Mouse (Mus musculus) testis, adult 2 months (tissue): ENCODE measurements around the gene Etv3. TPM values are rescaled to one million over a fixed set of nuclear protein-coding genes. Genes with fewer than 3 reads are reported as not detected.
"Not testable (repeated sequence)": the region's sequence is repeated elsewhere in the genome, so short reads cannot be mapped to it uniquely, and the experiment has no call there.

Source experiments
- H3K27ac ChIP-seq: fragments of 200-500 bp; 2 replicates; pipeline ENCODE4 v1.5.1; 2012; ENCODE audit warnings: low read depth, low read length; ENCODE audit not compliant: control insufficient read depth, insufficient read depth
- H3K27me3 ChIP-seq: fragments of 200-500 bp; 2 replicates; pipeline ENCODE4 v1.6.1; 2012; ENCODE audit warnings: mild to moderate bottlenecking, low read length, moderate library complexity; ENCODE audit not compliant: control insufficient read depth, insufficient read depth
- H3K36me3 ChIP-seq: fragments of 200-500 bp; 2 replicates; pipeline ENCODE4 v1.6.1; 2012; ENCODE audit warnings: mild to moderate bottlenecking, low read length; ENCODE audit not compliant: control insufficient read depth, insufficient read depth
- H3K4me1 ChIP-seq: fragments of 200-500 bp; 2 replicates; pipeline ENCODE4 v1.6.1; 2012; ENCODE audit warnings: low read length; ENCODE audit not compliant: control insufficient read depth, insufficient read depth
- H3K4me3 ChIP-seq: fragments of 200-500 bp; 2 replicates; pipeline ENCODE4 v1.5.1; 2012; ENCODE audit warnings: low read depth, mild to moderate bottlenecking, low read length, moderate library complexity, mixed read lengths; ENCODE audit not compliant: control insufficient read depth
- CTCF ChIP-seq: fragments of 200-500 bp; IDR thresholded peaks from 2 replicates; pipeline ENCODE4 v1.5.1; 2012; ENCODE audit warnings: low read depth, mild to moderate bottlenecking, inconsistent platforms, low read length, moderate library complexity; ENCODE audit not compliant: control insufficient read depth, insufficient read depth, insufficient replicate concordance
- POLR2A ChIP-seq: fragments of 200-500 bp; IDR thresholded peaks from 2 replicates; pipeline ENCODE4 v1.6.1; 2012; ENCODE audit warnings: low read depth, mild to moderate bottlenecking, inconsistent platforms, low read length, moderate library complexity; ENCODE audit not compliant: control insufficient read depth
- polyA plus RNA-seq: library from polyadenylated mRNA; depleted of rRNA; stranded (reverse); fragments of >200 nt; gene quantifications from 2 replicates; pipeline ENCODE4 v1.2.3, GENCODE M21; 2012; rRNA removed

The Etv3 gene
- 3.9 and 4.0 TPM in 2 replicates for polyA plus RNA-seq

- Histone ChIP-seq H3K27me3 (no peaks in the 10 kb centered on the region), H3K27ac (peak within 1 kb of the TSS; percentile 50), H3K36me3 (no peaks in the 10 kb centered on the region), H3K4me1 (peaks cover 5% of the 10 kb centered on the region), H3K4me3 (peak within 1 kb of the TSS; percentile 84)
- TF ChIP-seq CTCF (no peak), POLR2A (peak; percentile 77; the same call in 1 of the 2 replicates)
Observed at GRCm38 (mm10) chr3:87525043-87525836, at the start of gene Etv3. Gene Etv3, plus strand, starts transcription at chr3:87525407.

- not testable (repeated sequence) for H3K4me3 ChIP-seq, H3K36me3 ChIP-seq, H3K27ac ChIP-seq, H3K4me1 ChIP-seq, H3K27me3 ChIP-seq
Observed at GRCm38 (mm10) chr3:87477948-87478347, 47.3 kb upstream of the Etv3 start.

GRCm38 (mm10) chr3:87478596-87478995 is 46.6 kb upstream of the Etv3 start:
- not testable (repeated sequence) for H3K27me3 ChIP-seq, H3K4me1 ChIP-seq, H3K27ac ChIP-seq, H3K4me3 ChIP-seq, H3K36me3 ChIP-seq

GRCm38 (mm10) chr3:87479230-87479629 is 46.0 kb upstream of the Etv3 start:
- H3K27me3 ChIP-seq, H3K36me3 ChIP-seq, H3K27ac ChIP-seq, H3K4me3 ChIP-seq, H3K4me1 ChIP-seq: not testable (repeated sequence)

- no peak overlapping the region for H3K4me3 ChIP-seq
- no peaks in the 10 kb centered on the region for H3K36me3 ChIP-seq
- TF ChIP-seq CTCF (no peak), POLR2A (no peak)
- no peak overlapping the region for H3K27ac ChIP-seq
- H3K4me1 ChIP-seq: no peaks in the 10 kb centered on the region
- no peaks in the 10 kb centered on the region for H3K27me3 ChIP-seq
Observed at GRCm38 (mm10) chr3:87487392-87487791, 37.8 kb upstream of the Etv3 start.

GRCm38 (mm10) chr3:87487911-87488310 is 37.3 kb upstream of the Etv3 start:
- TF ChIP-seq POLR2A (no peak), CTCF (no peak)
- Histone ChIP-seq H3K4me1 (no peaks in the 10 kb centered on the region), H3K36me3 (no peaks in the 10 kb centered on the region), H3K4me3 (no peak overlapping the region), H3K27me3 (no peaks in the 10 kb centered on the region), H3K27ac (no peak overlapping the region)

GRCm38 (mm10) chr3:87498266-87498665 is 26.9 kb upstream of the Etv3 start:
- Histone ChIP-seq H3K4me3 (no peak overlapping the region), H3K27me3 (no peaks in the 10 kb centered on the region), H3K27ac (no peak overlapping the region), H3K4me1 (peaks cover 8% of the 10 kb centered on the region; the same call in 1 of the 2 replicates), H3K36me3 (no peaks in the 10 kb centered on the region)
- TF ChIP-seq POLR2A (no peak), CTCF (no peak)

GRCm38 (mm10) chr3:87499072-87499471 is 26.1 kb upstream of the Etv3 start:
- no peak for TF ChIP-seq POLR2A
- TF ChIP-seq CTCF: no peak
- no peak overlapping the region for H3K27ac ChIP-seq
- no peaks in the 10 kb centered on the region for H3K27me3 ChIP-seq
- H3K4me1 ChIP-seq: peaks cover 8% of the 10 kb centered on the region; the same call in 1 of the 2 replicates
- H3K36me3 ChIP-seq: no peaks in the 10 kb centered on the region
- no peak overlapping the region for H3K4me3 ChIP-seq
